Mouse (Mus musculus) neural tube, embryonic 12.5 days (tissue): ENCODE data around the gene Acyp2. TPM values are rescaled to one million over a fixed set of nuclear protein-coding genes. Genes with fewer than 3 reads are reported as not detected.

Source experiments
- ATAC-seq: fragments of 200-750 bp; cut with Nextera tagmentation; 2 replicates; pipeline ENCODE4 v1.8.0; 2017; ENCODE audit warnings: low read depth, mild to moderate bottlenecking, moderate TSS enrichment, moderate library complexity; ENCODE audit not compliant: low FRiP score
- H3K27ac ChIP-seq: fragments of 300-500 bp; sonication (generic); 2 replicates; pipeline ENCODE4 v1.5.1; 2016
- H3K27me3 ChIP-seq: fragments of 300-500 bp; sonication (generic); replicated peaks from 2 replicates; pipeline ENCODE4 v1.6.1; 2016; ENCODE audit warnings: mild to moderate bottlenecking
- H3K36me3 ChIP-seq: fragments of 300-500 bp; sonication (generic); 2 replicates; pipeline ENCODE4 v1.6.1; 2016; ENCODE audit warnings: mild to moderate bottlenecking
- H3K4me1 ChIP-seq: fragments of 300-500 bp; sonication (generic); 2 replicates; pipeline ENCODE4 v1.6.1; 2016
- H3K4me2 ChIP-seq: fragments of 300-500 bp; sonication (generic); replicated peaks from 2 replicates; pipeline ENCODE4 v1.6.1; 2016; ENCODE audit warnings: mild to moderate bottlenecking
- H3K4me3 ChIP-seq: fragments of 300-500 bp; sonication (generic); 2 replicates; pipeline ENCODE4 v1.5.1; 2016
- H3K9ac ChIP-seq: fragments of 300-500 bp; sonication (generic); 2 replicates; pipeline ENCODE4 v1.6.1; 2016; ENCODE audit warnings: mild to moderate bottlenecking
- H3K9me3 ChIP-seq: fragments of 300-500 bp; sonication (generic); 2 replicates; pipeline ENCODE4 v1.6.1; 2016; ENCODE audit warnings: mild to moderate bottlenecking
- WGBS: fragments of 180-500 bp; shearing (Covaris S2); methylation state at CpG from one replicate; pipeline ENCODE4 v1.1.7; 2016; 5-methylcytosine and 5-hydroxymethylcytosine counted together
- polyA plus RNA-seq: library from polyadenylated mRNA; unstranded; fragments of >200 nt; fragmentation: Nextera tagmentation; extraction: Ambion mirVana; gene quantifications from 2 replicates; pipeline ENCODE4 v1.2.1, GENCODE M21; 2016

Gene Acyp2
- polyA plus RNA-seq, 1 experiment from 2014 or later = 25.7 TPM

DNA sequence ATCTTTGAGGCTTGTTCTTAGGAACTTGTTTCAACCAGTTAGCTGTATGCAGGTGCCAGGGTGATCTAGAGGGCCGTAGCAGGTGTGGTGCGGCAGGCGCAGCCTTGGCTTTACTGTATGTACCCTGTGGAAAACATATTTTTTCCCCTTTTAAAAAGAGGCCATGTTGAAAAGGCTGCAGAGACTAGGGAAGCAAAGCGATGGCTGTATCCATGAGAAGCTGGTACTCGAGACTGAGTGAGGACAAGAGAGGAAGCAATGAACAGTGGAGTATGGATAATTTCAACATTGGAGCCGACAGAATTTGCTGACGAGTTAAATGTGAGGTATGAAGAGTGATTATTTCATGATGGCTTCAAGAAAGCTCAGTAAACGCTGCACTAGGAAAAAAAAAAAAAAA is 178.2 kb downstream of the Acyp2 start:
- WGBS = 75% methylated on average over 8 of the region's 8 CpGs
- Histone ChIP-seq H3K36me3 (no peaks in the 10 kb centered on the region), H3K27ac (no peak overlapping the region), H3K9ac (no peak overlapping the region), H3K9me3 (no peaks in the 10 kb centered on the region), H3K4me2 (peak overlapping the region; percentile 74), H3K27me3 (no peaks in the 10 kb centered on the region), H3K4me3 (no peak overlapping the region), H3K4me1 (0 out of 2 replicates have a peak, but pooled peaks cover 7% of the 10 kb centered on the region)
- ATAC-seq = 0 out of 2 replicates have a peak, but pooled peaks have one; percentile 5

Other genes starting within 250 kb of the Acyp2 start
- 0.22 and 0.23 TPM in 2 replicates for gene 4930505A04Rik, start 177.8 kb downstream of the Acyp2 start, polyA plus RNA-seq
- 30.8 and 31.2 TPM in 2 replicates for gene Psme4, start 122.1 kb upstream of the Acyp2 start, polyA plus RNA-seq
- 1.4 and 1.7 TPM in 2 replicates for gene Gpr75, start 235.8 kb upstream of the Acyp2 start, polyA plus RNA-seq
- gene Asb3, start 235.8 kb upstream of the Acyp2 start, polyA plus RNA-seq = 28.9 and 31.9 TPM in 2 replicates